Mouse (Mus musculus) embryo, embryonic 11.5 days (tissue): ENCODE measurements at regions not wholly inside any gene's neighbourhood (a gene's known extent, or its start where the extent isn't known, plus 50 kb on each side); places are given as distances from the start of the nearest gene placed in this dataset.
A peak's percentile ranks its signal among the peaks of the same experiment; 100 is the strongest.

Experiments used
- DNase-seq: peaks from one replicate; pipeline ENCODE4 v3.0.0-alpha.2; 2012; ENCODE audit warnings: low read depth, low spot score

DNA sequence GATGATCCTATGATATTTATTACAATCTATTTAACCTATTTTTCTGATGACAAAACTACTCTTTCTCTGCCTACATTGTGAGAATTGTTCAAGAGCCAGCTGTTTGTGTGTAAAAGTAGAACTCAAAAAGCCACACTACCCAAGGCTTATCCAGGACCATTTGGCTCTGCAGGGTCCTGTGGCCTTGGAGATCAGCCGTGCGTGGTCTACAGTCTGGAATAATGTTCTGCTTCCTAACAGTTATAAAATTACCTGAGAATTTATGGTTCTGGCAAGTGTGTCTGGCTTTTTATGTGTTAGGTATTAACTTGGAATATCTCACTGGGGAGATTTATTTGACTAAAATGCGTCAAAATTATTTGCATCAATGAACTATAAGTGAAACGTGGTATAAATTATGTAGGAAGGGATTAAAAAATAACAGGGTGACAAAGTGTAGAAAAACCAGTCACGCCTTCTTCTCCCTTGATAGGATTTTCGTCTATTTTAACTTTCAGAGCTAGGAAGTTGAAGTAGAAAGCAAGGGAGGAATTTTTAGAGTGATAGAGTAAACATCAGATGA, 1789.0 kb upstream of the Gm7489 start:
- no peak for DNase-seq

- no peak for DNase-seq
Measured at GRCm38 (mm10) chr15:52108761-52109160, 1775.9 kb upstream of the Gm7489 start.

DNA sequence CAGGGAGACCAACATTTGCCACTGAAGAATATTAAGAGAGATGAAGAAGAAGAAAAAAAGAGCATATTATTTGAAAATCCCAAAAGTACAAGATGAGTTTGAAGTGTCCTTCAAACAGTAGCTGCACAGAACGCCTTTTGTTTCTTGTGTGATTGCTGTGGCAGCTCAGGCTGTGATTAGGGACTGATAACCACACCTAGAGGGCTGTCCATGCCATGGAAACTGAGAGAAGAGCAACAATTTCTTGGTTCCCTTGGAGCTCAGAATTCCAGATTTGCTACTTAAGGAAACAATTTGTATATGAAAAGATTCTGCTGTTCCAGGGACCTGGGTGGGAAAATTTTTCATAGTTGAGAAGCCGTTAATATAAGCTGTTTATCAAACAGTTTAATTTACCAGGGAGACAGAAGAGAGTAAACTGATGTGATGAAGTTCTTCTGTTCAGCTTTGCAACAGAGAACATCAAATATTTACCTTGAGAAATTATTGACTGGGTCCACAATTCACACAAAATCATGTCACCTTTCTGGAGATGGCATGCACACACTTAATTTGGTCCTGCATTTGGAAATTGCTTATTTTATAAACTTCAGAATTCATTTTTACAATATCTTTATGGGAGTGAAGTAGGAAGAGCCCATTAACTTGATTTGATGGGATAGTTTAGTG, 1770.2 kb upstream of the Gm7489 start:
- DNase-seq = no peak

GRCm38 (mm10) chr15:52136693-52137092, 1748.0 kb upstream of the Gm7489 start:
- DNase-seq = no peak

DNA sequence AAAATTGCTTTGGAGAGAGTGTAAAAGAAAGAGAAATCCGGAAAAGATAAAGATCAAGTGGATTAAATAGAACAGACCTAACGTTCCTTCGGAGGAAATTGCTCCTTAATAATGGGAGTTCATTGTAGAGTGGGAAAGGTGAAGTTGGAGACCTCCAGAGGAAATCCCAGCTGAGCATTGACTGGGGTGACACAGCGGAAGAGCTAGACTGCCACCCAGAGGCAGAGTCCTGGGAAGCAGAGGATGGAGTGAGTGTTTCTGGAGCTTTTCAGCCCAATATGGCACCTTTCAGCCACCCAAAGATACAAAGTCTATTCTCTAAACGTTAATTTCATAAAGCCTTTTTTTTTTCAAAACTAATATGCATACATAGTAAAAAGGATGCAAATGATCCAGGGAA, 1731.3 kb upstream of the Gm7489 start:
- no peak for DNase-seq

DNA sequence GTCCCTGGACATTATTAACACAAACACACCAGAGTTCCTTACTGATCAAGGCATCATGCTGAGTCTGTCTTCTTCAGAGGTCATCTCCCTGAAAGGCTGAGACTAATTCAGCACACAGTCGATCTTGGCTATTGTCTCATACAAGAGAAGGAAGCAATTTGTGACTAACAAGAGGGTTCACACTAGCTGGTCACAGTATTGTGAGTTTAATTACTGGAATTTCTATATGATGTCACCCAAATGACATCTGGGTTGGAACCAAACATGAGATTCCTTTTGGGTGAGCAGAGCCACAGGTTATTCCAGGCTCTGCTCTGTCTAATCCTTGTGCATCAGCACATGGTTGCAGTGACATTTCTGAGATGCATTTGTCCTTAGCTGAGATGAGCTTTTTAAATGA, 1728.9 kb upstream of the Gm7489 start:
- DNase-seq = no peak

DNA sequence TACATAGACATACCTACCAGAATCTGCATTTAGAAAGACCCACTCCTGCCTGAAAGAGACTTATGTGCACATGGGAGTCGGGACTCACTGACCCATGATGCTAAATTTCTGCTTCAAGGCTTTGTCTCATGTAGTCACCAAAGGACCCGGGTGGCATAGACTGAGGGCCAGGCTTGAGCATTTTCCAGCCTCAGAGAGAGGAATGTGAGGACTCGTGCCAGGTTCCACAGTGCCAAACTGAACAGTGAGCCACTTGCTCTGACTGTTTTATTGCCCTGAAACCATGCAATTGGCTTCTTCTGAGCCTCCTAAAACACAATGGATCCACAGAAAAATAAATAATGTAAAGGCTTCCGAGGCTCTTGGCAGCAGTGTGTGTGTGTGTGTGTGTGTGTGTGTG, 1727.9 kb upstream of the Gm7489 start:
- DNase-seq = no peak

DNA sequence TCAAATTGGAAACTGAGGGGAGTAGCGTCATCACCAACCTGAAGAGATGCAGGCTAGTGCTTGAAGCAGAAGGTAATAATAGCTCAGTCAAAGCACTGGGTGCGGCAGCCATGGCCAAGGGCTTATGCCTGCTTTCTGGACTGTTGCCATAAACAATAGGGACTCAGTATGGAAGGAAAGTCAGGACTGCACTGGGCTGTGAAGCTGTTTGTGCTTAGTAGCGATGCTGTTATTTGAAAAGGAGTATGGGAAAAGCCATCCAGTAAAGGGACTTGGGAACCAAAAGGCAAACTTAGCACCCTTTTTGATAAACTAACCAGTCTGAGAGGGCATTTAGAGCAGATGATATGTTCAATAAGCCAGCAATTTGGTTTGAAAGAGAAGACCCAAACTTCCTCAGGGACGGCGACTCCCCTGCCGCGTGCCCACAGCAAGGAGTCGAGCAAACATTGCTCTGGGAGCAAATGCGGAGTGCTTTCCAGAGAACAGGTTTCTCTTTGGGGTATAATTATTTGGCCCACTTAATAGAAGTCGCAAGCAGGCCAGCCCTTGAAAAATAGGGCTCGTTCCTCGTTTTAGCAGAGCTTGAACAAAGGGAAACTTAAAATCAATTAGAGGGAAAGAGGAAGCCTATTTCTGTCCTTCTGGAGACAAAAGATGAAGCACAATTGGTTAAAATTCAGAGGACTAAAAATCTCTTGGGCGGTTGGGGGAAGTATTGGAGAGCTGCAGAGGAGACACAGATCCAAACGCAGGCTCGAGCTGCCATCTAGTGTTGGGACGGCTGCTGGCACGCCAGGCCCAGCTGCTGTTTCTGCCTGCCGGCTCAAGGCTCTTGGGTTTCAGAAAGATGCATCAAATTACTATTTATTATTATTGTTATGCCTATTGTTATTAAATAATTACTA, 1724.3 kb upstream of the Gm7489 start:
- peak; percentile 64 for DNase-seq

GRCm38 (mm10) chr15:52161089-52161442, 1723.6 kb upstream of the Gm7489 start:
- DNase-seq = no peak

- DNase-seq = no peak
Measured at GRCm38 (mm10) chr15:52161568-52162316, 1723.0 kb upstream of the Gm7489 start.

DNA sequence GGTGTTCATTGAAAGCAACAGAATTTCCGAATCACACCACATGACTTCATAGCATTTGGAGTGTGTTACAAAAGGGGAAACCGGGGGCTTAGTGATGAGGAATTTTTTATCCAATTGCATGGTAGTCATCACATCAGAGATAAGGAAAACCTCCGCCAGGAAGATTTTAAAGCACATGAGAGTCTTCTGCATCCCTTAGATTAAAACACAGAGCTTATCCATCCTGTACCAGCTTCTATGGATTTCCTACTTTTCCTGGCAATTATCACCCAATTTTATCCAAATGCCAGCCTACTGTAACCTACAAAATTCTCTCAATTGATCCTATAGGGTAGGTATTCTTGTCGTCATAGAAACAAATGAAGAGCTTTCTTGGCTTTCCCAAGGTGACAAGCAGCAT, 1718.6 kb upstream of the Gm7489 start:
- no peak for DNase-seq

DNA sequence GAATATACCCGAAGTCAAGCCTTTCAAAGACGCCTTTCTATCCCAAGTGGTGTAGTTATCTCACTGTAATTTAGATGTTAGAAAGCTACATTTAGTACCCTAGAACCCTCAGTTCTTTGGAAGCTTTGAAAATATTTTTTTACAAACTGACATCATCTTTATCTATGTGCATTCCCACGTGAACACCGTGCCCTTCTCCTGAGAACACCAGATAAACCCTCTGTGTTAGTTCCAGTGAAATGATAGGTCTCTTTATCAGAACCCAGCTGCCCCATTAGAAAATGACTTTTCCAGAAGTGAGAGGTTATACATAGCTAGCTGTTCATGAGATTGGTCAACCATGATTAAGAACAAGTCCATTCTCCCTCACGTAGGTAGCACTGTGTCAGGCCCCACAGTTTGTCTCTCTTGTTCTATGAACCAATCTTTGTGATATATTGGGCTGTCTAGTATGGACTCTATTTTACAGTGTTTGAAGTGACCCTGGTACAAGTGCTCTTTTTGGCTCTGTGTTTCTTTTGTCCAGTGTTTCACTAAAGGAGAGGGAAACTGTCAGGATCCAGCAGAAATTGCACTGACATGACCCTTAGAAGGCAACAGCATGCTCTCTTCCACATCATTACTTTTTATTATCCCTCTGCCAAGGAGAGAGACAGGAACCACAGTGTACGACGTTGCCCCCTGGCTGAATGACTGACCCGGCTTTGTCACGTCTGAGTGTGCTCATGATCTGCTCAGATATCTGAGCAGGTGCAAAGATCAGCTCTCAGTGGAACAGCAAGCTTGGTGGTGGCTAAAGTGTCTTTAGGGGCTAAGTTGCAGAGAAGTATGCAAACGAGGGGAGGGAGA, 1717.9 kb upstream of the Gm7489 start:
- DNase-seq = no peak

DNA sequence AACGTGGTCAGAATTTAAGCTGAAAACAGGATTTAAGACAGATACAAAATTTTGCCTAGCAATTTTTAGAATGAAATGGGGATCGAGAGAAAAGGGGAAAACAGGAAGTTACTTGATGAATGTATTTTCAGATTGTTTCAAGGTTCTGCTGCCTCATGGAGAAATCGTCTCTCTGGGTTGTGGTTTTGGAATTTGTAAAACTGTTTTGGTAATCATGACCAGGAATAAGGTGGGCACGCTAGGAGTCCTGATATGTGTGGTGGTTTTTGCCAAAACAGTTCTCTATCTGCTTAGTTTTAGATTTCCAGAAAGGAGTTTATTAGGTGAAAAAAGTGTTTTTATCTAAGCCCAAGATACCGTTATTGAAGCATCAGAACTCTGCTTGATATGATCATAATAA, 1716.9 kb upstream of the Gm7489 start:
- DNase-seq = no peak

DNA sequence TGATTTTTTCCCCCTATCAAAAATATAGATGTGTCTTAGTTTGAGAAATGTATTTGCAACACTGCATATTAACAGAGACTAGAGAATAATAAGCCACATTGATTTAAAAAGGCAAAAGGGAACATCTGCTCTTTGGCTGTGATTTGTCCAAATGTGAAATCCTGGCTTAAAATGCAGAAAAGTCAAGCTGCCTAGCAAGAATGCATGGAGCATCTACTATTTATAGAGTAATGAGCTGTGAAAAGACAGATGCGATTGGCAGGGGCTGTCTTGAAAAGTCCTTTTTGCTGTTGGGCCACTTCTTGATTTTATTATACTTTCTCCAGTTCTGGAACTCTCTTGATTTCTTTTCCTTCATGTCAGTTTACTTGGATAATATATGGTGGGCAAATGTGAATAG, 1707.8 kb upstream of the Gm7489 start:
- no peak for DNase-seq

DNA sequence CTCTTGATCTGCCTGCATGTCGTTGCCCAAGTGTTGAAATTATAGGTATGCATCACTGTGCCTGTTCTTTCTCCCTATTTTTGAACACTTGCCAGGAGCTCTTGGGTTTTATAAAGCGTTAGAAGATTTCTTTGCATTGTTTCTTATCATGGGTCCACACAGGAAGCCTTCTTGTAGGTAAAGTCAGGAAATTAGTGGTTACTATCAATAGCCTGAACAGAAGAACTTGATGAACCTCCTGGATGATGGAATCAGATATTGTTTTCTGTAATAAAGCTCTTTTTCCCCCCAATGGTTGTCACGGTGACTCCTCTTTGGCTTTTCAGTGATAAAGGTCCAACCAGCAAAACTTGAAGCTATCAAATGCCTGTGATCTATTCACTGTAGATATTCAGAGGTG, 1706.0 kb upstream of the Gm7489 start:
- no peak for DNase-seq

DNA sequence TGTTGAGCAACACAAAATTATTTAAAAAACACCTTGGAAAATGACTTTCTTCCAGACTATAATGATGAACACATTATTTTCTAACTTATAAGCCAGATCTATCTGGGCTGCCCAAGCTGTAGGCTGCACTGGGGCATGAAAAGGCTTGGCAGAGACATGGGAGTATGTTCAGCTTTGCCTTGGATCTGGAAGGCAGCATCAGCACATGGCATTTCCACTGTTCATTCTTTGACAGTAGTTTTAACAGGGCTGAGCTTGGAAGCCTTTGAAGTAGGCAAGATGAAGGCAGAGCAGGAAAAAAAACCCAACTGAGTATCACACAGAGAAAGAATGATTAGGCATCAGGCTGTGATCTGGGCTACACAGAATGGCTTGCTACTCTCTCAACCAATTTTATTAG, 1705.3 kb upstream of the Gm7489 start:
- DNase-seq = no peak

GRCm38 (mm10) chr15:52191176-52191575, 1693.5 kb upstream of the Gm7489 start:
- no peak for DNase-seq

GRCm38 (mm10) chr15:52207271-52207670, 1677.4 kb upstream of the Gm7489 start:
- no peak for DNase-seq

- no peak for DNase-seq
Measured at GRCm38 (mm10) chr15:52232442-52232841, 1652.3 kb upstream of the Gm7489 start.

GRCm38 (mm10) chr15:52236220-52236619, 1648.5 kb upstream of the Gm7489 start:
- no peak for DNase-seq

DNA sequence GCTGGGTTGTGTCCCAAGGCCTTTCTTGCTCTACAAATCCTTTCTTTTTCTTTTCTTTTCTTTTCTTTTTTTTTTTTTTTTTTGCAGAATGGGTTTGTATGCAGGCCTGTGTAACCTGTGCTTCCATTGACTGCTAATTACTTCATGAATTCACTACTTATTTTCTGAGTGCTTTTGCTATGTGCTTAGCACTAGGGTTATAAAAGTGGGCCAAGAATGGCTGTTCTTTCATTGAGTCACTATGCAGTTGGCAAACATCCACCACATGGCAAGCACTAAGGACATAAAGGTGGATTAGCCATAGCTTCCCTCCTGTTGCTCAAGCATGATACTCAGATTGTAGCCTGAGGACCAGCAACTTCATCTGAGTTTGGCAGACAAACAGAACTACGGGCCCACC, 1641.8 kb upstream of the Gm7489 start:
- DNase-seq = no peak
